Mouse (Mus musculus) spleen, postnatal 4 days (tissue): Measurements from ENCODE around the gene Slc40a1.

Experiments
- DNase-seq, 2 experiments: peaks; one replicate each; pipeline ENCODE4 v3.0.0; 2022; ENCODE audit warnings: low spot score in 2 of 2

The Slc40a1 gene

DNA sequence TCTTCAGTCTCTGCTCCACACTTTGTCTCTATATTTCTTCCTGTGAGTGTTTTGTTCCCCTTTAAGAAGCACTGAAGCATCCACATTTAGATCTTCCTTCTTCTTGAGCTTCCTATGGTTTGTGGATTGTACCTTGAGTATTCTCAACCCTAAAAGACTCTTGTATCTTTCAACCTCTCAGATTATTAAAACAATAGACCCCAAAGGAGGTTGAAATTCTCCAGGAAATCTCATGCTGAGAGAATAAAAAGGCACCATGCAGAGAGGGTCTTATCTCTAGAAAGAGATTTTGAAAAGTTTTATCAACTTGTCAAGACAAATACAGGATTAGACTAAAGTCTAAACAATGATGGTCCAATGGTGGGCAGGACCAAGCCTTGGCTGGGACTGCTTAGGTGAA lies 42.9 kb downstream of the Slc40a1 start:
- no peak for DNase-seq

DNA sequence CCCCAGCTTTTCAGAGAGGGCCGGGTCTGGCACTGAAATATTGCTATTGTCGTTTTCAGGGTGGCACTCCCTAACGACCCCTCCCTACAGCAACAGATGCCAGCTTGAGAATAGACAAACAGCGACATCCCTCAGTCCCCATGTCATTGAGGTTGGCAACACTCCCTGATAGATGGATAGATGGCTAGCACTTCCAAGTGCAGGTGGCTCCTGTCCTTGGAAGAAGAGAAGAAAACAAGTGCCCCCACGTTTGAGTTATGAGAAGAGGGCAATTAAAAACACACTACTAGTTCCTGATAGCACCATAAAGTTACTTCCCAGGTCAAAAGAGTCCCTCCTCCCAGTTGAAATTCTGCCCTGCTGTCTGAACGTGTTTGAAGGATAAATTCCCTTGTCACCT lies 44.2 kb downstream of the Slc40a1 start:
- DNase-seq = no peak

DNA sequence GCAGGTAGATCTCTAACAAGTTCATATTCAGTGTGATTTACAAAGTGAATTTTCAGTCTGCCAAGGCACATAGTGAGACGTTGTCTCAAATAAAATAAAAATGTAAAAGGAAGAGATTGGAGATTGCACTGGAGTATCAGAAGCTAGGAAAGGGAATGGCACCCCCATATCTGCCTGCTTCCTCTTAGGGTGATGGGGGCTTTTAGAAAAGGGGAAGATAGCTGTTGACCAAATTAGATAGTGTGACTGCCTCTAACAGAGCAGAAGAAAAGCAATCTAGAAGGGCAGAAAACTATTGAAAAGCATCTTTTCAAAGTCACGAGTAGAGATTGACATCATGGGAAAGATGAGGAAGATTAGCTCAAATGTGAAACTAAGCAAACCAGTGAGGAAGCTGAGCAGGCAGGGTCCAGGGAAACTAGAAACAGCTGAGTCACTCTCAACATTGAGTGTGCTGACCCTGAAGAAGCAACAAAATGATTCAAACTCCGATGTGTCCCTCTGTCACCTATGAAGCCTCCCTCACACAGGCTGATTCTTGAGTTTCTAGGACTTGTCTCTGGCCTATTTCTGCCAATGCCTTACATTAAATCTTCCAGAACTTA lies 45.0 kb downstream of the Slc40a1 start:
- no peak for DNase-seq

DNA sequence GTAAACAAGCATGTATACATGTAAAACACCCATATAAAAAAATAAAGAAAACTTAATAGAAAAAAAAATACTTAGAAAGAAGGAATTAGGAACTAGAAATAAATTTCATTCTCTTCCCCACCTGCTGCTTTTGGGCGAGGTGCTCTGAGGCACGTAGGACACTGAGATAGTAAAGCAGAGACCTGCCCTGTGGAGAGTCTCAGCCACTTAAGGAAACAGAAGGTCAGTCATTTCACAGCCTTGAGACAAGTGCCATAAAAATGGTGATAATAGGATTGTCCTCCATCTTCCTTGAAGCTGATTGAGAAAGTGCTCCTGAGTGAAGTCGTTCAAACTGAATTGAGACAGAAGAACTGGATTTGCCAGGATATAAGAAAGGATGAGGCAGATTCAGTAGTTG lies 48.9 kb downstream of the Slc40a1 start:
- DNase-seq = no peak

DNA sequence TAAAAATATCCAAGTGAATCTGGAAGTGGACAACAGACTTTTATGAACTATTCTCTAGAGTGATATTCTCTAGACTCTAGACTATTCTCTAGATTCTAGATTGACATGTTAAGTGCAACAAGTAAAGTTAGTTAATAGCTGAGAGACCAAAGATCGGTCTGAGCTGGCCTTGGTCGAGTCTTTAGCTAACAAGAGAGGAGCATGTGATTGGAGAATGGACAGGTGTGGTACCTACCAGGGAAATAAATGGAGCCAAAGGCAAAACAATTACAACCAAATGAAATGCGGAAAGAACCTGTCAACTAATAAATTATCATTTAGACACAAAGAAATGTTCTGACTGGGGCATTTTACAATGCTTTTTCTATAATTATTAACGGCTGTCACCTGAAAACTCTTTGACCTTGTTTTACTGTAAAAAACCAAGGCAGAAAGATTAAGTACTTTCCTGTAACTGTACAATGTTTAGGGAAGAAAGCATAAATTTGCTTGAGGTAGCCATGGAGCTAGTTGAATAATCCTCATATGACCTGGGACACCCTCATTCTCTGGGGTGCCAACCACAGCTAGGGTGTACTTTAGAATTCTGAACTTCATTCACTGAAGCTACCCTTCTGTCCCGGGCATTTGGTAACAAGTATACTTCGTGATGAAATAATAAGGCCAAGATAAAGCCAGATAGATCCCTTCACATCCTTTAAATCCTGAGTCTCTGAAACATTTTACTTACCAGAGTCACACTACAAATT lies 49.7 kb downstream of the Slc40a1 start:
- DNase-seq = no peak

DNA sequence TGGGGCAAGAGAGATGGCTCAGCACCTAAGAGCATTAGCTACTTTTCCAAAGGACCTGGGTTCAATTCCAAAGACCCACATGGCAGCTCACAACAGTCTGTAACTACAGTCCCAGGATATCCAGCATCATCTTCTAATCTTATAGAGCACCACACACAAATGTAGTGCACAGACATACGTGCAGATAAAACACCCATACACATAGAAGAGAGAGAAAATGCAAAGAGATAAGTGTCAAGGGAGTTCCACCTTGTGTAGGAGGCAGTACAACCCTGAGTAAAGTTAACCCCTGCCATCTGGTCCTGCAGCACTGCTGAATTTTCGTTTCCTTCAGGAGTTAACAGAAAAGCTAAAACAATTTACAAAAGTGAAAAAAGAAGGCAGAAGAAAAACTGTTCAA lies 50.7 kb downstream of the Slc40a1 start:
- DNase-seq = no peak

DNA sequence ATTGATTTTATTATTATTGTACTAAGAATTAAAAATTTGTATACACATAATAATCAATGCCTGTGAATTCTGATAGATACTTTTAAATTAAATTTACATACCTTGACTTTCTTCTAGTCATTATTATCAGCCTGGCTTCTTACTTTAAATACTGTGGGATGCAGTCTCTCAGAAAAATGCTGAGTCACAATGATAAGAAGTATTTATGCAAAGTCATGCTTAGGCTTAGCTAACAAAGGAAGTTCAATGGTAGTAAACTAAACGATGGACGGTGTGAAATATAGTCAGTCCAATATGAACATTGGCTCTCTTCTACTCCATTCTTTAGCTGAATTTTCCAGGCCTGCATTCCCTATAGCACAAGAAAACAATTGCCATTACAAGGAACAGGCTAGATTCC lies 53.1 kb downstream of the Slc40a1 start:
- DNase-seq = no peak

DNA sequence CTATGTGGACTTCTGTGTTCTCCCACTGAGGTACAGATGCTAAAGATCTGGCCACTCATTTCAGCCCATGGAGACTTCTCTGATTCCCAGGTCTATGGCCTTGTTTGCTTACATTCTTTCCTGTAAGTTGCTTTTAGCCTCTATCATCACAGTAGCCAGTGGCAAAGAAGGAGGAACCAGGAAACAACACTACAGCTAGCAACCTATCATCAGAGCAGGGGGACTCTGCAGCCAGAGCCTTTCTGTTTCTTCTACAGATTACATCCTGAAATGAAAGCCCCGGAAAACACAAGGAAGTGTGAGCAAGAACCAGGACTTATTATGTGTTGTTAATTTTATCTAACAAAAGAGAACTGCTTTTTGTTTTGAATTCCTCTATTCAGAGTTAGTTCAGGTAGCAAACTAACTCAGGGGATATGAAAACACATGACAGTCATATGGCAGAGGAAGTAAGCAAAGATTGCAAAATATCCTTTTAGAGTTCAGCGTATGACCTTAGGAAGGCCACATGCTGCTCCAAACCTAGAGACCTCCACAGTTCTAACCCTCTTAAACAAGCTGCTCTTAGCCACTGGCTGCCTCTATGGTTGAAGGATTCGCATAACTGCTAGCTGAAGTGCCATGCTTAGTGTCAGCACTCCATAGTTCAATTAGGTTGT lies 57.7 kb downstream of the Slc40a1 start:
- DNase-seq = no peak

DNA sequence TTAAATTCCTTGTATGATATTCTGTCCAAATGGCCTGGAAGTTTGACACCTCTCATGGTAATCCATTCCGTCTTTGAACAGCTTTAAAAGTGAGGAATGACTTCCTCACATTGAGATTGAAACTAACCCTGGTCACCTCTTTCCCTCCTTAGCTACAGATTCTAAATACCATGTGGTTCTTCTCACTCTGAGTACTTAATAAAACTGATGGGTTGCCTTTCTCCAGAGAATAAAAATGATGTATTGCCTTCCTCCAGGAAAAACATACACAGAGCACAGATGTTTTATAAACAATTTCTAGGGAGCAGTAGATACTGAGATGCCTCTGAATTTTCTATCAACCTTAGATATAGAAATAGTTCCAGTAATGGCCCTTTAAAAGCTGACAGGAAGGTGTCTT lies 58.3 kb downstream of the Slc40a1 start:
- no peak for DNase-seq

DNA sequence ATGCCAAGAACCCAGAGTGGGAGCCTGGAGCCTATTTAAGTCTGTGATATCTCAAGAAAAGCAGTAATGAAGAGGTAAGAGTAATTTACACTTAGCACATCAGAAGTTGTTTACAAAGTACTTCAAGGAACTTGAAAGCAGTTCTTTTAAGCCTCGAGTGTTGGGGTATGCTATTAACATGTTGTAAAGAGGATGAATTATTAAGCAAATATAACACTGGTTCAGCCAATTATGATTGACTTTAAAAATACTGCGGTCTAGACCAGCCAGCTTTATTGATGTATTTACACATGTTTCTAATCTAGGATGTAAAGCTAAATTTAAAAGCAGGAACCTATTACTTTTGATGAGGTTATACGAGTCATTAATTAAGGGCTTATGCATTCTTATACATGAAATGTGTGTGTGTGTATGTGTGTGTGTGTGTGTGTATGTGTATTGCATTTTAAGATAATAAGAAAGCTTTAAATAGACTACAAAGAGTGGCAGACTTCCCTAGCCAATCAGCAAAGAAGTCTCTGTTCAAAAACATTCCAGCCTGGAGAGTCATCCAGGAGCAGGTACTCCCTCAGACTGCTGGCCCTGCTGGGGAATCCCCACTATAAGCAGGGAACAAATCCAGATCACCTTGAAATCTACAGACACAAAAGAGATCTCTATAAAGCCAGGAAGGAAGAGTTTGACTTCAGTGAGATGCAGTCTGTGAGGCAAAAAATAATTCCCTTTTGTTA lies 59.9 kb downstream of the Slc40a1 start:
- no peak for DNase-seq

DNA sequence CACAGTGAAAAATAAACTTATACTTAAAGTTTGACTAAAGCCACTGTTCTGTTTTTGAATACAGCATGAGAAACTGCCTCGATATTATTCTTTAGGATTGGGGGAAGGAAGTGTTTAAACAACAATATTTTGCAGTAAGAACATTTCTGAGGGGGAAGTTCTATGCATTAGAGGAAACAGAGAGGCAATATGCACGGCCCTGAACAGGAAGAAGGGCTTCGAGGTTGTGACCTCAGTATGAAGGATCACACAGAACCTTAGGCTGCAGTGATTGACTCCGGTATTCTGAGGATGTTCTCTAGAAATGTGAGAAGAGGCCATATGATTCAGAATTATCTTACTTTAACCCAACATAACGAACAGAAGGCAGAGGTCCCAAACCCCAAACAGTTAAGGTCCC lies 60.6 kb downstream of the Slc40a1 start:
- no peak for DNase-seq

DNA sequence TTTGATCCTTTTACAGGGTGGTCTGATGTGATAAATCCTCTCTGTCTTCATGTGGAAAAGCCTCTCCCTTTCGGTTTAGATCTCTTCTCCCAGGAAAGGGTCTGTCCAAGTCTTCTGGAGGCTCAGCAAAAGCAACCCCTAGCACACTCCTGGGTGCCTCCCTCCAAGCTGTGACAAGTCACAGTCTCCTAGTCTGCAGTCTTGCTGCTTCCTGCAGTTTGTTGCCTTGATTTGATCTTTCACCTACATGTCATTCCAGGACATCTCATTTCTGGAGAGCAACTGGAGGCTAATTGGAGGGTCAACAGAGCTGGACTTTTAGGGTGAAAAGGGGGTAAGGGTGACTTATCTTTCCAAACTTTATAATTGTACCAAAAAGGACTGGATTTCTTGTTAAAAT lies 61.0 kb downstream of the Slc40a1 start:
- DNase-seq = no peak

DNA sequence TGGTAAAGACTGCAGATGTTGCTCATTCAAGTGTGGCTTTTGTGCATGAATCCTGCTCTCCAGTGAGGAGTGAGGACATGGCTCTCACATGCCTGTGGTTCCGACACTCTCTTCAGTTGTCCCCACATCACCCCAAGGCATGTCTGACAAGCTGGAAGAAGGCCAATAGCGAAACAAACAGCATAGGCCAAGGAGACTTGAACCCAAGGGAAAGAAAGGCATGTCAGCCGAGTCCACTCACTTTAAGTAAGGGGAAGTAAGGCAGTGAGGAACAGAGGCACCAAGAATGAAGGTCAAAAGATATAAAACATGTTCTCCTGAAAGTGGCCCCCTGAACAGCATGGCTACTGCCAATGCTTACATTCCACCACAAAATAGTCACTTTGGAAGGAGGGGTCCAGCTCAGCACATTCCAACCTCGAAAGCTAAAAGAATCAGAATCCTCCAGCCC lies 61.7 kb downstream of the Slc40a1 start:
- no peak for DNase-seq

DNA sequence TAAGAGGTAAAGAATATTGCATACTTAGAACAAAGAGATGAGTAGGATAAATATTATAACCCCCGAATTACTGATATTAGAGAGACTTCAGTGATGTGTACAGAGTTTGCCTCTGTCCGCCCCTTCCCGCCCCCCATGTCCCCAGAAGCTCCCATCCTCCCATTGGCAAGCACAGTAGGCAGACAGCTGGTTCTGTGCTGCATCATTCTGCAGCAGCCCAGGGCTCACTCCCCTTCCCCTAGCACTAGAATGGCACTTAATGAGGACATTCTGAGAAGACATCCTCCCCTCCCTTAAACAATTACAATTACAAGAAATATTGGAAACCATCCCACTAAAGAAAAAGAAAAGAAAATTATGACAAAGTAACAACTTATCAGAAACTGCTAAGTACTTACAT lies 62.7 kb downstream of the Slc40a1 start:
- DNase-seq = no peak

DNA sequence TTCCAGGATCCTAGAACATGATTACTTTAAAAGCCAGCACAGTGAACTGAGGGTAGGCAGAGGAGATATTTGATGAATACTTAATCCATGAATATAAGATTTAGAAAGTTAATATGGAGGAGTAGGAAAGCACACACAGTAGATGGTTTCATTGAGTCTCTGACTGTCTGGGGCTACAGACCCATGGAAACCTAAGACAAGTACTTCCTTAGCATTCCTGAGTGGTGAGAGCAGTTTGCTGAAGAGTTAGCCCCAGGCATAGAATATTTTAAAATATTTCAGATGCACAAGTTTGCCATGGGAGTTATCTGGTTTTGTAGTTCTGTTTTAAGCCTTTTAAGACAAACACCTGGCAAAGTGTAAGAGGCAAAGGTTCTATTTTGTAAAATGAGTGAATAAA lies 65.2 kb downstream of the Slc40a1 start:
- DNase-seq = no peak

DNA sequence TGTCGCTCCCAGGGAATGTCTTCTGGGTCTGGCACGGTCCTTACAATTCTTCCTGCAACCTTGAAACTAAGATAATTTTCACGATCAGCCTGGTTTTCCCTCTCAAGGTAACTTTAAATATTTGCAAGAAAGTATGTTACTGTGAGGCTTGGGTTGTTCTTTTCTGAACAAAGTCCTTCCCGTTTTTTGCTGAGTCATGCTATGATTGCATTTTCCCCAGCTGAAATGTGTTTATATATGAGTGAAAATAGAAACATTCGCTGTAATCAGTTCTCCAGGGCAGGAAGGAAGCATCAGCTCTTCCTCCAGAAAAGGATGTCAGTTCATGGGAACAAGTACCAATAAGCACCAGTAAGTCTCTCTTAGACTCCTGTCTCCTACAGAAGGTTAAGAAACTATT lies 66.0 kb downstream of the Slc40a1 start:
- no peak for DNase-seq
